Mouse (Mus musculus) layer of hippocampus, adult 11-12 months (tissue): Measurements from ENCODE around the gene Olfr90.

Source experiments
- DNase-seq: peaks from one replicate; pipeline ENCODE4 v3.0.0; 2022; ENCODE audit warnings: low spot score

Gene Olfr90

GRCm38 (mm10) chr17:37061435-37061834 is 26.9 kb downstream of the Olfr90 start:
- no peak for DNase-seq

- DNase-seq = no peak
Measured at GRCm38 (mm10) chr17:37056957-37057356, 31.3 kb downstream of the Olfr90 start.

- DNase-seq = no peak
Measured at GRCm38 (mm10) chr17:37051745-37052144, 36.6 kb downstream of the Olfr90 start.

GRCm38 (mm10) chr17:37050876-37051275 is 37.4 kb downstream of the Olfr90 start:
- no peak for DNase-seq

- peak; percentile 90 for DNase-seq
Measured at GRCm38 (mm10) chr17:37050399-37050798, 37.9 kb downstream of the Olfr90 start.

- DNase-seq = peak; percentile 80
Measured at GRCm38 (mm10) chr17:37049570-37050310, 38.6 kb downstream of the Olfr90 start.

GRCm38 (mm10) chr17:37048383-37048782 is 39.9 kb downstream of the Olfr90 start:
- DNase-seq = no peak

GRCm38 (mm10) chr17:37047981-37048380 is 40.3 kb downstream of the Olfr90 start:
- DNase-seq = no peak

- DNase-seq = no peak
Measured at GRCm38 (mm10) chr17:37047332-37047976, 40.8 kb downstream of the Olfr90 start.

GRCm38 (mm10) chr17:37046312-37047112 is 41.8 kb downstream of the Olfr90 start:
- DNase-seq = peak; percentile 61

GRCm38 (mm10) chr17:37045611-37046311 is 42.5 kb downstream of the Olfr90 start, which contains the start of gene Gabbr1:
Gabbr1 (plus strand) TSS chr17:37045966.
- DNase-seq = peak; percentile 79

GRCm38 (mm10) chr17:37044651-37045244 is 43.6 kb downstream of the Olfr90 start:
- no peak for DNase-seq

- DNase-seq = no peak
Measured at GRCm38 (mm10) chr17:37039127-37039894, 49.0 kb downstream of the Olfr90 start.
